Mouse (Mus musculus) kidney, embryonic 16.5 days (tissue): Measurements from ENCODE around the gene Kazald1. TPM values are rescaled to one million over a fixed set of nuclear protein-coding genes. Genes with fewer than 3 reads are reported as not detected.

Experiments
- ATAC-seq: fragments of 200-750 bp; cut with Nextera tagmentation; 2 replicates; pipeline ENCODE4 v1.8.0; 2017; ENCODE audit warnings: moderate TSS enrichment; ENCODE audit not compliant: low FRiP score, low TSS enrichment
- H3K27ac ChIP-seq: fragments of 300-500 bp; sonication (generic); 2 replicates; pipeline ENCODE4 v1.5.1; 2014; ENCODE audit warnings: low read length
- H3K27me3 ChIP-seq: fragments of 300-500 bp; sonication (generic); 2 replicates; pipeline ENCODE4 v1.6.1; 2014; ENCODE audit warnings: low read length, control low read depth, mixed read lengths; ENCODE audit not compliant: insufficient read depth
- H3K36me3 ChIP-seq: fragments of 300-500 bp; sonication (generic); 2 replicates; pipeline ENCODE4 v1.6.1; 2014; ENCODE audit warnings: low read length, control low read depth, mixed read lengths; ENCODE audit not compliant: insufficient read depth
- H3K4me1 ChIP-seq: fragments of 300-500 bp; sonication (generic); 2 replicates; pipeline ENCODE4 v1.6.1; 2014; ENCODE audit warnings: low read length, control low read depth, mixed read lengths; ENCODE audit not compliant: insufficient read depth
- H3K4me2 ChIP-seq: fragments of 300-500 bp; sonication (generic); replicated peaks from 2 replicates; pipeline ENCODE4 v1.6.1; 2014; ENCODE audit warnings: low read depth, low read length
- H3K4me3 ChIP-seq: fragments of 300-500 bp; sonication (generic); 2 replicates; pipeline ENCODE4 v1.5.1; 2014; ENCODE audit warnings: mild to moderate bottlenecking, low read length
- H3K9ac ChIP-seq: fragments of 300-500 bp; sonication (generic); replicated peaks from 2 replicates; pipeline ENCODE4 v1.6.1; 2014; ENCODE audit warnings: low read length
- H3K9me3 ChIP-seq: fragments of 300-500 bp; sonication (generic); 2 replicates; pipeline ENCODE4 v1.6.1; 2016; ENCODE audit warnings: low read length, control low read depth
- WGBS: fragments of 180-500 bp; shearing (Covaris S2); extraction: QIAGEN DNeasy Blood & Tissue Kit; methylation state at CpG from one replicate; pipeline ENCODE4 v1.1.7; 2014; 5-methylcytosine and 5-hydroxymethylcytosine counted together
- polyA plus RNA-seq: library from polyadenylated mRNA; unstranded; fragments of >200 nt; fragmentation: Nextera tagmentation; extraction: Ambion mirVana; gene quantifications from 2 replicates; pipeline ENCODE4 v1.2.1, GENCODE M21; 2015

The Kazald1 gene
- polyA plus RNA-seq, 1 experiment from 2014 or later, result 18.4 TPM

- ATAC-seq, result no peak
- Histone ChIP-seq H3K4me3 (peak overlapping the region; percentile 81), H3K9ac (peak overlapping the region; percentile 93), H3K27me3 (peaks cover 62% of the 10 kb centered on the region), H3K9me3 (no peaks in the 10 kb centered on the region), H3K4me1 (peaks cover 49% of the 10 kb centered on the region), H3K27ac (no peak overlapping the region), H3K36me3 (no peaks in the 10 kb centered on the region), H3K4me2 (peak overlapping the region; percentile 99)
- 10% methylated on average over 17 of the region's 17 CpGs for WGBS
Measured at GRCm38 (mm10) chr19:45076036-45076575, 1.1 kb downstream of the Kazald1 start.

GRCm38 (mm10) chr19:45076586-45077510 is 1.8 kb downstream of the Kazald1 start:
- peak overlapping the region; percentile 99 for H3K4me2 ChIP-seq
- under 1% methylated on average over 62 of the region's 62 CpGs for WGBS
- H3K9me3 ChIP-seq, result no peaks in the 10 kb centered on the region
- H3K27ac ChIP-seq, result no peak overlapping the region
- H3K9ac ChIP-seq, result peak overlapping the region; percentile 63
- peak overlapping the region; percentile 81 for H3K4me3 ChIP-seq
- no peaks in the 10 kb centered on the region for H3K36me3 ChIP-seq
- peaks cover 59% of the 10 kb centered on the region for H3K27me3 ChIP-seq
- ATAC-seq, result no peak
- H3K4me1 ChIP-seq, result peaks cover 50% of the 10 kb centered on the region

GRCm38 (mm10) chr19:45077742-45078645 is 3.0 kb downstream of the Kazald1 start:
- H3K4me3 ChIP-seq, result no peak overlapping the region
- H3K9me3 ChIP-seq, result no peaks in the 10 kb centered on the region
- ATAC-seq, result no peak
- no peaks in the 10 kb centered on the region for H3K36me3 ChIP-seq
- no peak overlapping the region for H3K27ac ChIP-seq
- H3K27me3 ChIP-seq, result peaks cover 63% of the 10 kb centered on the region
- WGBS, result 6% methylated on average over 20 of the region's 20 CpGs
- peaks cover 50% of the 10 kb centered on the region for H3K4me1 ChIP-seq
- no peak overlapping the region for H3K9ac ChIP-seq
- H3K4me2 ChIP-seq, result peak overlapping the region; percentile 62; the same call in 1 of the 2 replicates

DNA sequence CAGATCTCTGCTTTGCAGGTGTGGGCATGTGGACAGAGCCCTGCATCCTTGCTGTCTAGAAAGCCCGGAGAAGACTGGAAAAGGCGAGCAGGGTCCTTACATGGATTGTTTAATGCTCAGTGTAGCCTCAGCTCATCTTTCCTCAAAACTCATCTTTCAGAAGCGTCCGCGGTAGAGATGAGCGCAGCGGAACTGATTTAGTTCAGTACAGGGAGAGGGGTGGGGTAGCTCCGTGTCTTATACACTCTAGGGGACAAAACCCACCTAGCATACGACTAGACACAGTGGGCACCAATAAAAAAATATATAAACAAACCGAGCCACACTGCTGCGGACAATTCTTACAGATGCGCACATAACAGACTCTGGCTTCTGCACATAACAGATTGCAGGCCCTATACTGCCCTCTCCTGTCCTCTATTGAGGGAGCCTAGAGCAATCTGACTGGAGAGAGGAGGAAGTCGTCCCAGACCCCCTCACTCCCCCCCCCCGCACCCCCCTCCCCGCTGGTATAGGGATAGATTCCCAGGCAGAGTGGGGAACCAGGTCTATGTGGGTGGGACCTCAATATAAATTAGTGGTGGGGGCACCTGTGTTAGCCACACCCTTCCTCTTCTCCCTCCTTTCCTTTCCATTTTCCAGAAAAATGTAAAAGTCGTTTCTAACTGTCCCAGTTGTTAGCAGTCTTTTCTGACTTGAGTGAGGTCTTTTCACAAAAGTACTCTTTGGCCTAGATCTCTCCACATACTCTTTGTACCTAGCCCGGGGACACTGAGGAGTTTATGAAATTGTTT is 4.1 kb downstream of the Kazald1 start:
- no peak for ATAC-seq
- H3K9ac ChIP-seq, result peak overlapping the region; percentile 59; the same call in 1 of the 2 replicates

DNA sequence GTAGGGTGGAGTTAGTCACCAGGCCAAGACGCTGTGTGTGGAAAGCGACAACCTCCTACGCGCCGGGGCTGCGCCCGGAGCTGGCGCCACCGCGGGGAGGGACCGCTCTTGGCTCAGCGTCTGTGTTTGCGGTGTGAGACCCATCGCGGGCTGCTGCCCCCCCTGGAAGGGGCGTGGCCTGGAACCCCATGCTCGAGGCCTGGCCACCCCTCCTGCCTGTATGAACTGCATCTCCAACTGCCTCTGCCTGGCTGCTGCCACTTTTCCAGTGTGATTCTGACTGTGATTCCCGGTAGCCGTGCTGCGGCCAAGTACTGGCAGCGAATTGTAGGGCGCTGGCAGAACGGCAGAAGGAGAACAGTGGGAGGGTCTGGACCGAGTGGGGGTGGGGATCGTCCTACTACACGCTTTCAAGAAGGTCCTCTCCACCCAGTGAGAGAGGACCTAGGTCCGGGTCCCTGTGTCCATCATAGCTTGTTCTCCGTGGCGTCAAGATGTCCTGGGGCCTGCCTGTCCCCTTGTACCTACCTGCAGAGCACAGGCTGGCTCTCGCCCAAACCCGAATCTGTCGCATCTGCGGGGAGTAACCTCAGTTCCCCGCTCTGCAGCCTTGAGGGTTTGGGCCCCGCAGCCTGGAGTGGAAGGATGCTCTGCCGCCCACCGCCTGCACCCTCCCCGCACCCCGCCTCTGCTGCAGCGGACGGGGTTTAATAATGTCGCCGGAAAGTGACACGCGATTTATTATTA is 4.9 kb downstream of the Kazald1 start:
- Histone ChIP-seq H3K9ac (peak overlapping the region; percentile 59), H3K36me3 (no peaks in the 10 kb centered on the region), H3K27me3 (peaks cover 79% of the 10 kb centered on the region), H3K27ac (peak overlapping the region; percentile 49), H3K4me1 (peaks cover 50% of the 10 kb centered on the region), H3K4me2 (peak overlapping the region; percentile 62), H3K9me3 (no peaks in the 10 kb centered on the region), H3K4me3 (peak overlapping the region; percentile 27)
- peak; percentile 32; the same call in 1 of the 2 replicates for ATAC-seq
- WGBS, result 1% methylated on average over 45 of the region's 45 CpGs

More for the DNA sequence above, 4.1 kb downstream of the Kazald1 start:
- peaks cover 73% of the 10 kb centered on the region for H3K27me3 ChIP-seq
- WGBS, result 4% methylated on average over 17 of the region's 17 CpGs
- H3K4me3 ChIP-seq, result peak overlapping the region; percentile 27
- H3K9me3 ChIP-seq, result no peaks in the 10 kb centered on the region
- H3K27ac ChIP-seq, result peak overlapping the region; percentile 49
- H3K4me2 ChIP-seq, result peak overlapping the region; percentile 62
- no peaks in the 10 kb centered on the region for H3K36me3 ChIP-seq
- peaks cover 50% of the 10 kb centered on the region for H3K4me1 ChIP-seq

DNA sequence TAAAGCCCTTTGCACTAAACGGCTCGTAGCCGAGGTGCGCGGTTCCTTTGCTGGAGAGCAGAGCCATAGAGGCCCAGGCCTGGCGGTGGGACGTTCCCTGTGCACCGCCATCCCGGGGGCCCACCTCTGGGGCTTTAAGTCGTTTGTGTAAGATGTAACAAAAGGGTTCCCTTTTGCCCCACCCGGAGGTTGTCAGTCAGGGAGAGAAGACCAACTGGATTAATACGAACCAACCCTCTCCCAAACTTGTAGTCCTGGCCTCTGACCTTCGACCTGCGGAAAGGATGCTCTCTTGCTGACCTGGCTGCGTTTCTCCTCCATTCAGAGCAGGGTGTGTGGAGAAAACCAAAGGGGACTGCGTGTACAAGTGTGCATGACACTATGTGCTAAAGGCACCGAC is 5.7 kb downstream of the Kazald1 start:
- Histone ChIP-seq H3K9me3 (no peaks in the 10 kb centered on the region), H3K4me3 (peak overlapping the region; percentile 27), H3K4me1 (peaks cover 45% of the 10 kb centered on the region), H3K27ac (no peak overlapping the region), H3K4me2 (peak overlapping the region; percentile 62), H3K36me3 (no peaks in the 10 kb centered on the region), H3K27me3 (peaks cover 85% of the 10 kb centered on the region), H3K9ac (peak overlapping the region; percentile 59; the same call in 1 of the 2 replicates)
- ATAC-seq, result no peak
- WGBS, result 1% methylated on average over 17 of the region's 17 CpGs

DNA sequence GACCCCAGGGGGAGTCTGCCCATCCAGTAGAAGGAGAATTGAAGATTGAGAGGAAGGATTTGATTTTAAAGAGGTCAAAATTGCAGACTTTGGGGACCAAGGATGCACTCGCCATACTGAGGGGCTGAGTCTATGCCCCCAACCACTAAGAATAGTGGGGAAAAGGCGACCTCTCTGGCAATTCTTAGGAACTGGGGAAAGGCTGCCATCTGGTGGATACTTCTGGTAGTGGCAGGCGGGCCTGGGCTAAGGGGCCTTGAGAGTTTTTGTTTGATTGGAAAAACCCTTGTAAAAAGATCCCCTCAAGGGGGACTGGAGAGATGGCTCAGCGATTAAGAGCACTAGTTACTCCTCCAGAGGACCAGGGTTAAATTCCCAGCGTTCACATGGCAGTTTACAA is 6.2 kb downstream of the Kazald1 start:
- no peak for ATAC-seq
- WGBS, result 0% methylated on average over 5 of the region's 5 CpGs
- no peak overlapping the region for H3K9ac ChIP-seq
- H3K27ac ChIP-seq, result no peak overlapping the region
- H3K9me3 ChIP-seq, result no peaks in the 10 kb centered on the region
- peaks cover 85% of the 10 kb centered on the region for H3K27me3 ChIP-seq
- peaks cover 40% of the 10 kb centered on the region for H3K4me1 ChIP-seq
- H3K36me3 ChIP-seq, result no peaks in the 10 kb centered on the region
- H3K4me2 ChIP-seq, result peak overlapping the region; percentile 62
- H3K4me3 ChIP-seq, result peak overlapping the region; percentile 27; the same call in 1 of the 2 replicates

- Histone ChIP-seq H3K27me3 (peaks cover 85% of the 10 kb centered on the region), H3K36me3 (no peaks in the 10 kb centered on the region), H3K9me3 (no peaks in the 10 kb centered on the region), H3K4me3 (no peak overlapping the region), H3K9ac (no peak overlapping the region), H3K4me2 (no peak overlapping the region), H3K4me1 (peaks cover 34% of the 10 kb centered on the region), H3K27ac (no peak overlapping the region)
- WGBS, result 16% methylated on average over 11 of the region's 11 CpGs
- no peak for ATAC-seq
Measured at GRCm38 (mm10) chr19:45081841-45082550, 7.0 kb downstream of the Kazald1 start.
